ENCODE assay signal across 10 mouse cellular contexts in the genomic region with DNA sequence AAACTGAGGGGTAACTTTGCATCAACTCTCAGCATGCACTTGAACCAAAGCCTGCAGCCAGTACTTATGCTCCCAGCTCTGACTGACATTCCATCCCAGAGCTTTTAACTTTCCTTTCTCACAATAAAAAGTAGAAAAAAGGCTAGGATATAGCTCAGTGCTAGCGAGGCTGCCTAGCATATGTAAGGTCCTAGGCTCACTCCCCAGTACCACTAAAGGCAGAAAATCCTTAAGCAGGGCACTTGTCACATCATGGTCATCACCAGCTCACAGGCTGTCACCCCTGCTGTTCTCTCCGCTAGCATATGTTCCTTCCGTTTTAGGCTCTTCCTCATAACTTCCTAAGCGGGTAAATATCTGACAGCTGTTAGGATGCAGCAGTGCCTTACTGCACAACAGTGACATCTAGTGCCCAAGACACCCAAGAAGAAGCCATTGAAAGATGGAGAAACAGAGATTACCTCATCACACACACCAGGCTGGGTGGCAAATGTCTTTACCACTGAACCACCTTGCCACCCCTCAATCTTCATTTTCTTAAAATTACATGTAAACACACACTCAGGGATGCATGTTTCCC. TPM values are rescaled to one million over a fixed set of nuclear protein-coding genes. Genes with fewer than 3 reads are reported as not detected.
A peak's percentile ranks its signal among the peaks of the same experiment; 100 is the strongest.
DNase-seq lines count a peak whose midpoint lies in the region; ATAC-seq lines count a peak whose summit lies in the region.
"Had no signal": no experiment of that assay in that cellular context is flagged by ENCODE, and none has a peak within 500 bp of the region (broad histone marks: within the 10 kb centered on the region; RNA-seq: fewer than 3 reads in every experiment).

No protein-coding gene starts in this region.

- 51% methylated on average over 4 of the region's 4 CpGs for whole genome bisulfite sequencing in neural tube, embryonic 11.5 days

- H3K36me3 ChIP-seq in neural tube, embryonic 11.5 days (ENCODE audit: control insufficient read depth, insufficient read depth, low read length) = peaks cover 5% of the 10 kb centered on the region; the same call in 1 of the 2 replicates

- no peak overlapping the region for H3K4me3 ChIP-seq in neural tube, embryonic 11.5 days (ENCODE audit: low read depth, low read length)
- H3K4me3 ChIP-seq: erythroblast, embryonic 14.5 days; liver, embryonic 15.5 days had no signal

- ATAC-seq in neural tube, embryonic 11.5 days (ENCODE audit: insufficient read depth, low FRiP score, low TSS enrichment) = no peak

- no peaks in the 10 kb centered on the region for H3K9me3 ChIP-seq in neural tube, embryonic 11.5 days (ENCODE audit: control insufficient read depth, low read length)
- H3K9me3 ChIP-seq: liver, embryonic 15.5 days had no signal

- no peaks in the 10 kb centered on the region for H3K27me3 ChIP-seq in neural tube, embryonic 11.5 days (ENCODE audit: control insufficient read depth, insufficient read depth, low read length)
- H3K27me3 ChIP-seq: liver, embryonic 15.5 days had no signal

- no peak overlapping the region for H3K4me2 ChIP-seq in neural tube, embryonic 11.5 days (ENCODE audit: low read depth)
- H3K4me2 ChIP-seq: liver, embryonic 15.5 days had no signal

- DNase-seq in adrenal gland, adult 2 months = peak; percentile 56
- no peak for DNase-seq in adrenal gland, adult 8-10 months
- DNase-seq in neural tube, embryonic 11.5 days (ENCODE audit: low spot score) = peak; percentile 36
- no peak for DNase-seq in neural tube, embryonic 10.5 days (ENCODE audit: extremely low spot score, low spot score)
- peak; percentile 10 for DNase-seq in forelimb bud, embryonic 11.5 days (ENCODE audit: low read depth, low spot score)
- peak; percentile 68 for DNase-seq in kidney, postnatal 10 days
- DNase-seq in lung, postnatal 36 days = peak; percentile 71
- peak; percentile 71 to 83 for DNase-seq in right cerebral cortex, postnatal 10 days (ENCODE audit: low spot score in 2 of 2)

- no peak overlapping the region for H3K9ac ChIP-seq in neural tube, embryonic 11.5 days (ENCODE audit: low read length)
- H3K9ac ChIP-seq: liver, embryonic 15.5 days had no signal

- H3K4me1 ChIP-seq in neural tube, embryonic 11.5 days (ENCODE audit: control insufficient read depth, insufficient read depth, low read length) = no peaks in the 10 kb centered on the region
- H3K4me1 ChIP-seq: liver, embryonic 15.5 days had no signal

- no peak overlapping the region for H3K27ac ChIP-seq in neural tube, embryonic 11.5 days (ENCODE audit: low read depth, low read length)
- H3K27ac ChIP-seq: liver, embryonic 15.5 days had no signal

RNA-seq across cellular contexts. Expression of a gene that starts 17.4 kb away (rescaled TPM):
- total RNA-seq in adrenal gland, adult 2 months (2021) = 10 to 100 TPM; 18.6 to 25.3 TPM
- 3.7 and 4.0 TPM in 2 replicates for polyA plus RNA-seq in adrenal gland, adult 2 months (2012; rRNA removed)
- 10 to 100 TPM; 20.4 to 30.0 (median 22.5) TPM for total RNA-seq in adrenal gland, adult 8-10 months (2022)
- 46.3 and 49.8 TPM in 2 replicates for polyA plus RNA-seq in neural tube, embryonic 11.5 days (2014; fragmentation: Nextera tagmentation; extraction: Ambion mirVana)

RNA-seq across cellular contexts. Expression of a gene that starts 17.5 kb away (rescaled TPM):
- 10 to 100 TPM; 37.2 to 48.4 TPM for total RNA-seq in adrenal gland, adult 2 months (2021)
- polyA plus RNA-seq in adrenal gland, adult 2 months (2012; rRNA removed) = 20.5 and 31.9 TPM in 2 replicates
- 10 to 100 TPM; 35.4 to 45.5 (median 42.4) TPM for total RNA-seq in adrenal gland, adult 8-10 months (2022)
- 95.9 and 101 TPM in 2 replicates for polyA plus RNA-seq in neural tube, embryonic 11.5 days (2014; fragmentation: Nextera tagmentation; extraction: Ambion mirVana)

RNA-seq across cellular contexts. Expression of a gene that starts 51.5 kb away (rescaled TPM):
- total RNA-seq in adrenal gland, adult 2 months (2021) = 10 to 100 TPM; 17.2 to 26.0 TPM
- polyA plus RNA-seq in adrenal gland, adult 2 months (2012; rRNA removed) = 82.7 and 87.2 TPM in 2 replicates
- total RNA-seq in adrenal gland, adult 8-10 months (2022) = 10 to 100 TPM; 15.9 to 29.0 (median 22.4) TPM
- polyA plus RNA-seq in neural tube, embryonic 11.5 days (2014; fragmentation: Nextera tagmentation; extraction: Ambion mirVana) = 9.5 and 11.2 TPM in 2 replicates

Comparison
In these comparisons a context has a peak if more than half of its experiments do, and no peak if none do; other contexts are left out.
1. DNase-seq: peak in adrenal gland, adult 2 months (single experiment), neural tube, embryonic 11.5 days (single experiment), forelimb bud, embryonic 11.5 days (single experiment), kidney, postnatal 10 days (single experiment), lung, postnatal 36 days (single experiment) and right cerebral cortex, postnatal 10 days (2 of 2); none in adrenal gland, adult 8-10 months (single experiment) and neural tube, embryonic 10.5 days (single experiment).